Mouse (Mus musculus): ENCODE measurements at regions not wholly inside any gene's neighbourhood (a gene's known extent, or its start where the extent isn't known, plus 50 kb on each side); places are given as distances from the start of the nearest gene placed in this dataset.

DNA sequence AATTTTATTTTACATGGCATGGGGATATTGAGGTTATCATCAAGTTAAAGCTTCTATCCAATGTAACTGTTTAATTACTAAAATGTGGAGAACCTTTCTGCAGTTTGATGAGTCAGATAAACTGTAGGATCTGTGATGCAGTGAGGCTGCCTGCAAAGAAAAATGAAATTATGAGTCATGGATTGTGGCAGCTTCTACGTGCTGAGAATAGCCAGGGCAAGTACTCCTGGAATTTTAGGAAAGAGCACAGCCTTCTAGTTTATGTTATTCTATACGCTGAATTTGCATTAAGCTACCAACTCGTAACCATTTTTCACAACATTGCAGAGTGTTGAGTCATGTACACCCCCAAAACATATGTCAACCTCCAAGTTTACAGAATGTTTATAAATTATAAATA is 114.4 kb downstream of the Sucnr1 start:
- TF ChIP-seq POLR2A (IDR thresholded peaks at IDR 0.05; ENCODE audit: borderline replicate concordance, low read depth, low read length) (no peak), CTCF (IDR thresholded peaks at IDR 0.05; ENCODE audit: low read depth, low read length) (no peak)

Data from bone marrow macrophage, adult 2 months (primary cell).